Mouse (Mus musculus) stomach, postnatal 0 days (tissue): ENCODE measurements around the gene Oog1. TPM values are rescaled to one million over a fixed set of nuclear protein-coding genes. Genes with fewer than 3 reads are reported as not detected.
"Not testable (repeated sequence)": the region's sequence is repeated elsewhere in the genome, so short reads cannot be mapped to it uniquely, and the experiment has no call there.

Experiments
- ATAC-seq: fragments of 200-750 bp; cut with Nextera tagmentation; 2 replicates; pipeline ENCODE4 v1.8.0; 2017; ENCODE audit not compliant: low FRiP score, low TSS enrichment
- DNase-seq: peaks from one replicate; pipeline ENCODE4 v3.0.0-alpha.2; 2016; ENCODE audit warnings: low spot score
- H3K27ac ChIP-seq: fragments of 300-500 bp; sonication (generic); replicated peaks from 2 replicates; pipeline ENCODE4 v1.5.1; 2014; ENCODE audit warnings: mild to moderate bottlenecking, control low read depth
- H3K27me3 ChIP-seq: fragments of 300-500 bp; sonication (generic); 2 replicates; pipeline ENCODE4 v1.6.1; 2014; ENCODE audit warnings: low read length; ENCODE audit not compliant: control insufficient read depth, insufficient read depth
- H3K36me3 ChIP-seq: fragments of 300-500 bp; sonication (generic); 2 replicates; pipeline ENCODE4 v1.6.1; 2014; ENCODE audit warnings: low read length, mixed read lengths; ENCODE audit not compliant: control insufficient read depth, insufficient read depth
- H3K4me1 ChIP-seq: fragments of 300-500 bp; sonication (generic); replicated peaks from 2 replicates; pipeline ENCODE4 v1.6.1; 2014; ENCODE audit warnings: antibody characterized with exemption; ENCODE audit not compliant: control insufficient read depth, insufficient read depth
- H3K4me2 ChIP-seq: fragments of 300-500 bp; sonication (generic); replicated peaks from 2 replicates; pipeline ENCODE4 v1.6.1; 2014; ENCODE audit warnings: low read depth, mild to moderate bottlenecking, control low read depth, moderate library complexity
- H3K4me3 ChIP-seq: fragments of 300-500 bp; sonication (generic); 2 replicates; pipeline ENCODE4 v1.5.1; 2014; ENCODE audit warnings: low read depth, low read length, control low read depth
- H3K9ac ChIP-seq: fragments of 300-500 bp; sonication (generic); 2 replicates; pipeline ENCODE4 v1.6.1; 2014; ENCODE audit warnings: mild to moderate bottlenecking, low read length, control low read depth, mixed read lengths
- H3K9me3 ChIP-seq: fragments of 300-500 bp; sonication (generic); 2 replicates; pipeline ENCODE4 v1.6.1; 2016; ENCODE audit warnings: low read length; ENCODE audit not compliant: control insufficient read depth
- WGBS: fragments of 180-500 bp; shearing (Covaris S2); extraction: QIAGEN DNeasy Blood & Tissue Kit; methylation state at CpG from one replicate; pipeline ENCODE4 v1.1.7; 2014; 5-methylcytosine and 5-hydroxymethylcytosine counted together
- polyA plus RNA-seq: library from polyadenylated mRNA; unstranded; fragments of >200 nt; fragmentation: Nextera tagmentation; extraction: Ambion mirVana; gene quantifications from 2 replicates; pipeline ENCODE4 v1.2.1, GENCODE M21; 2015

The Oog1 gene
- polyA plus RNA-seq = not detected in 2 replicates

GRCm38 (mm10) chr12:87602388-87602787 is at the start of gene Oog1:
TSS of gene Oog1 (plus strand) at chr12:87602688.
- not testable (repeated sequence) for H3K36me3 ChIP-seq, H3K9me3 ChIP-seq, DNase-seq, H3K9ac ChIP-seq, H3K27me3 ChIP-seq, H3K4me2 ChIP-seq, ATAC-seq, H3K4me1 ChIP-seq, H3K4me3 ChIP-seq, H3K27ac ChIP-seq
- 74% methylated on average over 1 of the region's 2 CpGs for WGBS

- not testable (repeated sequence) for H3K4me1 ChIP-seq, H3K36me3 ChIP-seq, H3K4me2 ChIP-seq, H3K27ac ChIP-seq, DNase-seq, ATAC-seq, H3K9ac ChIP-seq, H3K4me3 ChIP-seq, H3K9me3 ChIP-seq, H3K27me3 ChIP-seq
- 6% methylated on average over 2 of the region's 2 CpGs for WGBS
These were observed 1.1 kb upstream of the Oog1 start for GRCm38 (mm10) chr12:87601388-87601787.

- not testable (repeated sequence) for H3K27ac ChIP-seq, H3K4me3 ChIP-seq, H3K4me1 ChIP-seq, H3K4me2 ChIP-seq, DNase-seq, H3K9me3 ChIP-seq, H3K9ac ChIP-seq, H3K27me3 ChIP-seq, H3K36me3 ChIP-seq, ATAC-seq
- WGBS = 84% methylated on average over 5 of the region's 7 CpGs
These were observed 16.1 kb downstream of the Oog1 start, which contains the start of gene Gm4027 for GRCm38 (mm10) chr12:87618569-87618968. TSS of gene Gm4027 (plus strand) at chr12:87618869.

GRCm38 (mm10) chr12:87644520-87644919 is 42.0 kb downstream of the Oog1 start, which contains the start of gene Gm16381:
TSS of gene Gm16381 (minus strand) at chr12:87644620.
- 59% methylated on average over 1 of the region's 2 CpGs for WGBS
- not testable (repeated sequence) for ATAC-seq

DNA sequence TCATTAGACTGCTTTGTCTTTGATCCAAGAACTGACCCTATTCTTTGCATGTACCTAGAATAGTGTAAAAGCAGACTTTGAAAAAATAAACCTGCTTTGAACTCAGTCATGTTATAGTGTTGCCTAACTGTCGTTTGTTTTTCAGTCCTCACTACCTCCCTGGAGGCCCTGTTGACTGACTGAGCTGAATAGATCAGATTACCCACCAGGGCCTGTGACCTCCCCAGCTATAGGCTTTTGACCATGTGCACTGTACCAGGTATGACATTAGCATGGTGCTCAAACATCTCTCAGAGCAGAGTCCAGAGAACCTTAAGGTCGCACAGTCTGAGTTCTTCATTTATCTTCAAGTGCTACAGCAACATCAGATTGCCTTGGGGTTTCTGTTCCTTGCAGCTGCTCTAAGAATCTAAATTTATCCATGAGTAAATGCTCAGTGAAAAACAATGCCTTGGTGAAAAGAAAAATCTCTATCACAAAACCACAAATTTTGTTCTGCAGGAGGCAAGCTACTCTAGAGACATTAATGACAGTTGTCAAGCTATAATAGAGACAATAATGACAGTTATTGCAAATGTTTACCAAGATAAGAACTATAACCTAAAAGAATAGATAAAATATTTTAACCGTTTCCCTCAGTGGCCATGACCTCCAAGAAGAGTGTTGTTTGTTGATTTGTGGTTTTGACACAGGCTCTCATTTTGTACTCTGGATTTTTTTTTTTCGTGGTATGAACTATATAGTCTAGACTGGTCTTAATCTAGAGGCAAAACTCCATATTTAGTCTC is 50.6 kb downstream of the Oog1 start:
- ATAC-seq, H3K27ac ChIP-seq, H3K4me1 ChIP-seq, H3K4me3 ChIP-seq, H3K4me2 ChIP-seq, H3K27me3 ChIP-seq, H3K9me3 ChIP-seq, H3K9ac ChIP-seq, DNase-seq, H3K36me3 ChIP-seq: not testable (repeated sequence)
- WGBS = 51% methylated on average over 2 of the region's 4 CpGs

More at GRCm38 (mm10) chr12:87644520-87644919, 42.0 kb downstream of the Oog1 start, which contains the start of gene Gm16381:
- H3K9ac ChIP-seq, DNase-seq, H3K4me1 ChIP-seq, H3K9me3 ChIP-seq, H3K27ac ChIP-seq, H3K27me3 ChIP-seq, H3K36me3 ChIP-seq, H3K4me3 ChIP-seq, H3K4me2 ChIP-seq: not testable (repeated sequence)

Other genes starting within 250 kb of the Oog1 start
- 201 and 204 TPM in 2 replicates for gene Sptlc2, start 214.3 kb upstream of the Oog1 start, polyA plus RNA-seq
- 226 and 238 TPM in 2 replicates for gene Slirp, start 158.8 kb upstream of the Oog1 start, polyA plus RNA-seq
- 21.7 and 21.8 TPM in 2 replicates for gene Alkbh1, start 158.7 kb upstream of the Oog1 start, polyA plus RNA-seq
- 71.5 and 75.5 TPM in 2 replicates for gene Snw1, start 130.4 kb upstream of the Oog1 start, polyA plus RNA-seq
- gene Gm5788, start 108.0 kb upstream of the Oog1 start, polyA plus RNA-seq = not detected in 2 replicates
- not detected in 2 replicates for gene Gm8300, start 88.4 kb upstream of the Oog1 start, polyA plus RNA-seq
- not detected in 2 replicates for gene Gm4027, start 16.2 kb downstream of the Oog1 start, polyA plus RNA-seq
- not detected in 2 replicates for gene Gm16381, start 41.9 kb downstream of the Oog1 start, polyA plus RNA-seq
- not detected in 2 replicates for gene Gm21319, start 173.1 kb downstream of the Oog1 start, polyA plus RNA-seq
- not detected in 2 replicates for gene Gm21936, start 192.8 kb downstream of the Oog1 start, polyA plus RNA-seq
- 0.07 TPM in 1 of 2 replicates, not detected in the other for gene BB287469, start 213.9 kb downstream of the Oog1 start, polyA plus RNA-seq
- not detected in 2 replicates for gene Gm2001, start 239.7 kb downstream of the Oog1 start, polyA plus RNA-seq